Mouse (Mus musculus) fat pad, adult 2 months (tissue): ENCODE measurements around the gene Akap17b.

Experiments
- DNase-seq: peaks from one replicate; pipeline ENCODE4 v3.0.0-alpha.2; 2011; ENCODE audit warnings: low read depth, low spot score; ENCODE audit errors: extremely low read depth

Gene Akap17b

DNA sequence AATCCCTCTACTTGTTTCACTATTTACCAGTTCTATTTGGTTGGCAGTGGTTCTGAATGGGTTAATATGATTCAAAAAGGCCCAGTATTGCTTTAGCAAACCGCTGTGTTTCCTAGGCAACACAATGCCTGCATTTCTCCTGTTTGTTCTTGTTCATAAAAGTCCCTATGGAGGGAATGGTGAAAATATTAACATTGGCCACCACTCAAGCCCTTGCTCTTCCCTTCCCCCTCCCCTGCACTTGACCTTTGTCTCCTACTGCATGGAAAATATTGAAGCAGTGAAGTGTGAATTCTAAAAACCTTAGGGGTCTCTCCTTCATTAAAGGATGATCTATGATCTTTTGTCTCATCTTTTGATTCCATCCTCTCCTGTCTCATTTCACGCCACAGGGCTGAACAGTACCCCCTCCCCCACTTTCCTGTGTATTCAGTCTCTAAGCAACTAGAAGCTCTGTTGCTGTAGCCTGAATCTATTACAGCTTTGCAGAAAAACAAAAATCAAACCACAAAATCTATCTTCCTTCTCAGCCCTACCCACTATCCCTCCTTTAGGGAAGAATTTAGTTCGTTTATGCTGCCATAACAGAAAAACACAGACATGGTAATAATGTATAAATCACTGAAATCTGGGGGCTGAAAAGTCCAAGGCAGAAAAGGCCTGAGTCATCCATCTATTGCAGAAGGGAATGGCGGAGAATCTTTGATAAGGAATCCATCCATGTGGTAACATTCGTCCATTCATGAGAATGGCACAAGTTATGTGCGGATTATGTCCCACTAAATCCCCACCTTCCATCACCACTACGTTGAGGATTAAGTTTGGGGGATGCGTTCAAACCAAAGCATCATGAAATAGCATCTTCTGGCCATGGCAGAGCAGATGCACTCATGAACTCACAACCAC, 57.6 kb downstream of the Akap17b start:
- no peak for DNase-seq

DNA sequence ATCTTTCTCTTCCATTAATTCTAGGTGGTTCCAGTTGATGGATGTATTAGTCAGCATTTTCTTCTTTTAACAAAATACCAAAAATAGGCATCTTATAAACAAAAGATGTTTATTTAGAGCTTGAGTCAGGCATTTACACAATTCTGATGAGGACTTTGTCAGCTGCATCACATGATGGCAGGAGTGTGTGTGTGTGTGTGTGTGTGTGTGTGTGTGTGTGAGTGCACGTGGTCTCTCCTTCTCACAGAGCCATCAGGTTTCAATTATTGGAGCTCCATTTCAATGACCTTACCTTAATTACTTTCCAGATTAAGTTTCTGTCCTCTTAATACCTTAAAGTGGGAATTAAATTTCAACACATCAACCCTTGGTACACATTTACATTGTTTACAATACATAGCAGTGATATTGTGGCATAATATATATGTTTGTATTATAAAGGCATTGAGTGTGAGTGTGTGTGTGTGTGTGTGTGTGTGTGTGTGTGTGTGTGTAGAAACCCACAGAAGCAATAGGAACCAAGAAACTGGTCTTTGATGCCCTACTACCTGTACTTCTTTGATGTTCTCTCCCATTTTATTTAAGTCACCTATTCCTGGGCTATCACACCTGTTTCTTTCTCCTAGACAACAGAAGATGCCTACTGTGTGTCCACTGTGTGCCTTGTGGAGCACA, 58.4 kb downstream of the Akap17b start:
- DNase-seq: no peak

DNA sequence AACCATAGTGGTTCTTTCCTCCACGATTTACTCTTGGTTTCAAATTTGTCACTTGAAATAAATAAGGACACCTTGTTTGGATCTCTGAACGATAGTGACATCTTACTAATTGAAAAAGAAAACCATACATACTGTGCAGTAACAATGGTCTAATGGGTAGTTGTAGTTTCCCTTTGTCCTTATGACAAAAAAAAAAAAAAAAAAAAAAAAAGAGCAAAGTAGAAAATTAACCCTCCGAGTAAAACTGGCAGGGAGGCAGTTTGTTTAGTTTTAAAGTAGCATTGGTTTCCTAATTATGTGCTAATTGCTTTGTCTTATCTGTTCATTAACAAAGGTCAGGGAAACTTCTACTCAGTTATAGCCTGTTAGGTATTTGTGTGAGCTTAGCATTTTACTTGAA, 83.1 kb downstream of the Akap17b start:
- DNase-seq: no peak

DNA sequence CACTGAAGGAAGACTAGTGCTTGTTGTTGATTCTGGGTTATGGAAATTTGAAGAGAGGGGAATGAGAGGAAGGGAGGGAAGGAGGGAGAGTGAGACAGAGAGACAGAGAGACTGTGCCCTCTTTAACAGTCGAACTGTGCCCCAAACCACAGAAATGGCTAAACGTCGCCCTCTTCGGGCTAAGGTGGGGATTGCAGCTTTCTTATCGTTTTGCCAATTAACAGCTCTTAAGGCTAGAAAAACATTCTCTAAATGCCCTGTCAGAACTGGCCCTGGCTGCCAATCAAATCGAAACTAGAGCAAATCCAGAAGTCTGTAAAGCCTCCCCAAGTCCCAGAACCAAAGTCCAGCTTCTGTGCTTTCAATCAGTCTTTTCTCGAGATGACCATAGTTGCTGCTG, 83.5 kb downstream of the Akap17b start:
- DNase-seq: no peak

DNA sequence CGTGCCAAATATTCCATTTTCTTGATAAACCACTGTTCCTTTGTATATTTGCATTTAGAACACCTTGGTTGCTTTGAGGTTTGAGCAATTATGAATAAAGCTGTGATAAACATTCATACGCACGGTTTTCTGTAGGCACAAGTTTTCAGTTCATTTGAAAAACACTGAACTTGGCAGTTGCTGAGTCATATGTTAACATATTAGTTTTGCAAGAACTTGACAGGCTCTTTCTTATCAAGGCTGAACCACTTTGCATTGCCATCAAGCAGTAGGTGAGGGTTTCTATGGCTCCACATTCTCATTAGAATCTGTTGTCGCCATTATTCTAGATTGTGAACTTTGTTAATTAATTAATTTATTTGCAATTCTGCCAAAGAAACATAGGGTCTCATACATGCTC, 85.0 kb downstream of the Akap17b start:
- DNase-seq: no peak
